Mouse (Mus musculus) bone marrow, adult 2 months (tissue): ENCODE data around the gene Unc5c. TPM values are rescaled to one million over a fixed set of nuclear protein-coding genes. Genes with fewer than 3 reads are reported as not detected.

Source experiments
- H3K27ac ChIP-seq: fragments of 200-500 bp; 2 replicates; pipeline ENCODE4 v1.5.1; 2012; ENCODE audit warnings: low read depth, mild to moderate bottlenecking, control low read depth, inconsistent platforms, low read length; ENCODE audit not compliant: control insufficient read depth, poor library complexity, insufficient read depth
- H3K4me1 ChIP-seq: fragments of 200-500 bp; 2 replicates; pipeline ENCODE4 v1.6.1; 2011; ENCODE audit warnings: low read length; ENCODE audit not compliant: control insufficient read depth, insufficient read depth
- H3K4me3 ChIP-seq: fragments of 200-500 bp; replicated peaks from 2 replicates; pipeline ENCODE3; 2011; ENCODE audit warnings: mild to moderate bottlenecking, low read depth, low read length, control low read depth; ENCODE audit not compliant: control insufficient read depth
- CTCF ChIP-seq: fragments of 200-500 bp; IDR thresholded peaks from 2 replicates; pipeline ENCODE4 v1.5.1; 2011; ENCODE audit warnings: low read length, control low read depth; ENCODE audit not compliant: control insufficient read depth, insufficient read depth
- POLR2A ChIP-seq: fragments of 200-500 bp; IDR thresholded peaks from 2 replicates; pipeline ENCODE4 v1.6.1; 2011; ENCODE audit warnings: low read depth, mild to moderate bottlenecking, control low read depth, low read length, borderline replicate concordance; ENCODE audit not compliant: control insufficient read depth
- WGBS: fragments of 180-500 bp; shearing (Covaris S2); methylation state at CpG from one replicate; pipeline ENCODE4 v1.1.7; 2018; 5-methylcytosine and 5-hydroxymethylcytosine counted together
- polyA plus RNA-seq: library from polyadenylated mRNA; stranded (reverse); fragments of >200 nt; gene quantifications from 2 replicates; pipeline ENCODE4 v1.2.4, GENCODE M21; 2011; ENCODE audit warnings: low replicate concordance; ENCODE audit not compliant: missing spikeins, insufficient read depth, insufficient read length

Gene Unc5c
- polyA plus RNA-seq, 1 experiment: 1.4 TPM

DNA sequence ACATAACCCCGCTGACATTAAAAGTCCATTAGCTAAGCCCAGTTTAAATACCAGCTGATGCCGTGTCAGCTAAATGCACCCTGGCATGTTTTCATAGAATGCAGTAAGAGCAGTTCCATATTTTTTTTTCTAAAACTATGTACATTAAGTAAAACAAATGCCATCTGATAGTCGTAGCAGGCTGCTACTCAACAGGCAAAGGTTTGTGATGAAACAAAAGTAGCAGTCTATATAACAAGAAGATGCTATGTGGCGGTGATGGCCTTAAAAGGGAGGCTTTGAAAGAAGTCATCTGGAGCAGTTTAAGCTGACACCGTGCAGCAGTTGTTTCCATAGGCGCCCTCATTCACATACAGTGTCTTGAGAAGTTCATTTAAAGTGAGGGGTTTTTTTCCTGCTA is 10.9 kb downstream of the Unc5c start:
- Histone ChIP-seq H3K4me1 (no peaks in the 10 kb centered on the region), H3K27ac (no peak overlapping the region), H3K4me3 (no peak overlapping the region)
- 77% methylated on average over 6 of the region's 6 CpGs for WGBS
- TF ChIP-seq POLR2A (no peak), CTCF (no peak)

DNA sequence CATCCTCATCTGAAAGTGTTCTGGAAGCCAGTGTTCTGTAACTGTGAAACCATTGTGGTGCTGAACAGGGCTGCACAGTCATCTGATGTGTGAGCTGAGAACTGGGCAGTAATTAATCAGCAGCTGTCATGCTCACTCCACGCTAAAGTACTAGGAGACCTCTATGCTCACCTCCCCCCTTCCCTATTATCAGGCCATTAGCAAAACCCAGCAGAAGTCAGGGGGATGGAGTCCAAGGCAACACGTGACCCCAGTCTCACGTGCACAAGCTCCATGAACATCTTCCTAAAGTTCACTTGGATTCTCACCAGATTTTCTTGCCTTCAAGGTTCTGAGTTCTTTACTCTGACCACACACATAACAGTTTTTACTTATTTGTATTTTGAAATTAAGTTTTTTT is 11.7 kb downstream of the Unc5c start:
- Histone ChIP-seq H3K4me3 (no peak overlapping the region), H3K27ac (no peak overlapping the region), H3K4me1 (no peaks in the 10 kb centered on the region)
- TF ChIP-seq POLR2A (no peak), CTCF (no peak)
- WGBS: 53% methylated on average over 3 of the region's 3 CpGs

DNA sequence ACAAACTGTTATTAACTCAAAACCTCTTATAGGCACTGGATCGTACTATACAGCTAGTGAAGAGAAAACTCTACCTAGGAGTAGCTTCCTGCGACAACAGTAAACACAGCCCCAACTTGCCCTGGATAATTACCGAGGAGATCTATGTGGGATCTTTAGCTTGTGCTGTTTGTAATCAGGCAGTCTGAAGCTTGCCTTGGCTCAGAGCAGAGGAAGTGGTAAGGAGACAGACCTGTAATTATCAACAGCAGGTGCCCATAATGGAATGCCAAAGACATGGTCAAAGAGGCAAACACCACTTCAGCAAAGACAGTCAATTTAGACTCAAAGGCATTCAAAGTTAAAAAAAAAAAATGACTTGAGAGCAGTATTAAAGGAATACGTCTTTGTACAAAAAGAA is 17.4 kb downstream of the Unc5c start:
- 79% methylated on average over 4 of the region's 4 CpGs for WGBS
- TF ChIP-seq POLR2A (no peak), CTCF (no peak)
- Histone ChIP-seq H3K27ac (no peak overlapping the region), H3K4me3 (no peak overlapping the region), H3K4me1 (no peaks in the 10 kb centered on the region)

DNA sequence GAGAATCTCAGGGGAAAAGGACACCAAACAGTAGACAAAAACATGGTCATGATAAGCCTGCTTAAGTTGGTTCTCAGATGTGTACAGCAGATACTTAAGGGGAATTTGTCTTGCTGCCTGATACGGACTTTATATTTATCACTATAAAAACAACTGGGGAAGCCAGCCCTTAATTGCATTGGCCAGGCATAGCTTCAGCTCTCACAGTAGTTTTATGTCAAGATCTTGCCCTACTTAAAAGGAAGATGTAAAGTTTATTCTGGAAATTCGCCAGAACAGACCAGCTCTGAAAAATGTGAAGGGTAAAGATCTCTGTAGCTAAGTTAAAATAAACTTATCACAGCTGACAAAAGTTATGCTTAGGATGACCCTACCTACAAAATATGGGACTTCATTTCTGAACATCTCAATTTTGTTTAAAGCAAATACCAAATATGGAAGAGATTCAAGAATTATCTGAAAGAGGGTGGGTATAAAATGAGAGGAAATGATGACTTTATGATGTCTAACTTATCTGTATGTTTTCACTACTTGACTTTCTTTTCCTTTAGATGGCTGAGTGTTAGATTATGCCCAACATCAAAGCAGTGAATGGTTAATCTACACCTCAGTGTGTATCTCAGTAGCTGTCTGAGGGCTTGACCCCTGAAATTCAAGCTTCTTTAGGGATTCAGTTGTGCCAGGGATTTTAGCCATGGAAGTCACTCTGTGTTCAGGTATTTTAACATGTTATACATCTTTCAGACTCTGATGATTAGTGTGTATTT is 18.8 kb downstream of the Unc5c start:
- 64% methylated on average over 2 of the region's 2 CpGs for WGBS
- no peak overlapping the region for H3K4me3 ChIP-seq
- H3K4me1 ChIP-seq: no peaks in the 10 kb centered on the region
- no peak overlapping the region for H3K27ac ChIP-seq
- TF ChIP-seq CTCF (no peak), POLR2A (no peak)

DNA sequence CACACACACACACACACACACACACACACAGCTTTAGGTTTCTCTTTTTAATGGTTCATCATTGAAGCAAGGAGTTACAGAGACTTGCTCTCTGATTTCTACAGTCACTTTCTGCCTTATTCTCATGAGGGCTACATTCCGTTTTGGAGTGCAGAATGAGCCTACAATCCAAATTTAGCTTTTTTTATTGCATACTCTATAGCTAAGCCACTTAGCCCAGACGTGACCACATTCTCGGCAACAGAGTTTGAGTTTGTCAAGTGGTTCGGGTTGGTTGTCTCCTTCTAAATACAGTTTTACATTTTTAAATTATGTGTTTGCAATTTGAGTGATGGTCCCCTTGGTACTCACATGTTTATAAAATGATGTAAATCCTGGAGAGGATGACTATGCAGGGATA is 20.2 kb downstream of the Unc5c start:
- 78% methylated on average over 4 of the region's 4 CpGs for WGBS

DNA sequence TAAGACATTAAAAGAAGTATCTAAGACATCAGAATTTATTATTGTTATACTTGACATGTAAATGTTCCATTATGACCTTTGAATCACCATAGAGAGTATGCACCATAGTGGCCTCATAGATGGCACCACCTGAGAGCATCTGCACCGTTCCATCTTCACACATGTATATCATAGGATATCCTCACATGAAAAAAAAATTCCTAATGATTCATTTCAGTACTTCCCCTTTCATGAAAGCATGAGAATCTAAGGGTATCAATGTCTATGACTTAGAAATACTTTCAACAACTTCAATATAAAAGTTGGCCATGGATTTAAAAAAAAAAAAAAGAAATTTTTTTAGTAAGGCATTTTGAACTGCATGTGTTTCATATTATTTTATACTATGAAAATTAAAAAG is 25.6 kb downstream of the Unc5c start:
- WGBS: 63% methylated on average over 1 of the region's 1 CpGs
- no peak for TF ChIP-seq CTCF
- no peak for TF ChIP-seq POLR2A

More for the DNA sequence above, 20.2 kb downstream of the Unc5c start:
- no peak overlapping the region for H3K27ac ChIP-seq
- TF ChIP-seq POLR2A: no peak
- no peak for TF ChIP-seq CTCF
- H3K4me1 ChIP-seq: no peaks in the 10 kb centered on the region
- H3K4me3 ChIP-seq: no peak overlapping the region

DNA sequence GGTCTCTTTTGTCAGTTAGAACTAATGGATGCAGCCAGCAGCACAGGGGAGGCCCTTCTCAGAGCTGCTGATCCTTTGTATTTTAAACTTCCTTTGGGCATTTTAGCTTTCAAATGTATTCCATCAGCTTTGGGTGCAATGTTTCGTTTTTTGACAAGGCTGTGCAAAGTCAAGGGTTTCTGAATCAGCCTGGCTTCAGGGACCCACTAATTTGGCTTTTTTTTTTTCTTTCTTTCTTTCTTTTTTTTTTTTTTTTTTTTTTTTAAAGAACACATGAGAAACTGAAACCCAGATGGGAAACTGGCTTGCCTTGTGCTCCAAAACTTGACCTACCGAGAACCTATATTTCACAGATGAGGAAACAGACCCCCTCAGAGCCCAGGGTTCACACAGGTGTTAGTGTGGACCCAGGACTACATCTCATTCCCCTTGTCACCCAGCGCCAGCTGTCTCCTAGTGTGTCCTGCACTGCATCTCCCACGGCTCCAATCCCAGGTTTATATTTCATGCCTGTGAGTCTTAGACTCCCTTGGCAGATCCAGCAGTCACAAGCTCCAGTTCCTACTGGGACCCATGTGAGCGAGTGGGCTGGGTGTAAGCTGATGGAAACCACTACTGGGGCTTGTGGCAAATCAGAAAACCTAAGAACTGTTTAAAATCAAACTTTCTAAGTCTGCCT is 26.4 kb downstream of the Unc5c start:
- Histone ChIP-seq H3K4me3 (no peak overlapping the region), H3K27ac (no peak overlapping the region), H3K4me1 (no peaks in the 10 kb centered on the region)
- WGBS: 52% methylated on average over 5 of the region's 5 CpGs
- TF ChIP-seq CTCF (no peak), POLR2A (no peak)

More for the DNA sequence above, 25.6 kb downstream of the Unc5c start:
- H3K4me1 ChIP-seq: no peaks in the 10 kb centered on the region
- H3K4me3 ChIP-seq: no peak overlapping the region
- no peak overlapping the region for H3K27ac ChIP-seq

DNA sequence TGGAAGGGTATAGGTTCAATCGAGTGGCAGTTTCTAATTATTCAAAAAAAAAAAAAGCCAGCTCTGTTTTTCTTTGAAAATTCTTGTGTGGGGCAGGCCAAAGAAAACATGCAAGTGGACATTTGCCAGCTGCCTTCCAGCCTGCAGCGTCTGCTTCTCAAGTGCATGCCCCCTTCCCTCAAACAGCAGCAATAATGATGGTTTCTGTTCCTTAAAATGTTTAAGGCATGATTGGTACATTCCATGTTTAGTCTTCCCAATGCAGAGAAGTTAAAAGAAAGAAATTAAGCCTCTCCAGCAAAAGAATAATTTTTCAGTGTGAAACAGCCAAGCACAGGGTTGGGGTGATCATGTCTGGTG is 26.9 kb downstream of the Unc5c start:
- 35% methylated on average over 2 of the region's 2 CpGs for WGBS

More for the DNA sequence above, 26.9 kb downstream of the Unc5c start:
- Histone ChIP-seq H3K4me3 (no peak overlapping the region), H3K27ac (no peak overlapping the region), H3K4me1 (no peaks in the 10 kb centered on the region)
- TF ChIP-seq POLR2A: no peak
- TF ChIP-seq CTCF: no peak
